Mouse (Mus musculus) right cerebral cortex, postnatal 36 days (tissue): Measurements from ENCODE around the gene Cald1.

Experiments
- DNase-seq, 2 experiments: peaks; one replicate each; pipeline ENCODE4 v3.0.0; 2022; ENCODE audit warnings: low spot score in 2 of 2, mixed read lengths in 1 of 2

The Cald1 gene

DNA sequence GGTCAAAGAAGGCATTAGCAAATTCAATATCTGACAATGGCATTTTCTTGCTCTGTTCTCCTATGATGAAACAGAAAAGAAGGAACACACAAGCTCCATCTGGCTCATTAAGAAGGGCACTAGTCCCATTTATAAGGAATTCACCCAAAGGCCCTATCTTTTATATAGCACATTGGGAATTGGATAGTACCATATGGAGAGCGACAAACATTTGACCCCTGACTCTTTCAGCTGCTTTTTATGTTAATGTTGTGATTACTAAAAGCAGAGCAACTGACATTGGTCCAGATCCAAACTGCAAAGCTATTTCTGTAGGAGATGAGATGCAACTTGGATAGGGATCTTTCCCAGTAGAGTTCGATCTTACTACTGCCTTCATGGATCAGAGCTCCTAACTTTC is 160.0 kb downstream of the Cald1 start:
- no peak for DNase-seq

DNA sequence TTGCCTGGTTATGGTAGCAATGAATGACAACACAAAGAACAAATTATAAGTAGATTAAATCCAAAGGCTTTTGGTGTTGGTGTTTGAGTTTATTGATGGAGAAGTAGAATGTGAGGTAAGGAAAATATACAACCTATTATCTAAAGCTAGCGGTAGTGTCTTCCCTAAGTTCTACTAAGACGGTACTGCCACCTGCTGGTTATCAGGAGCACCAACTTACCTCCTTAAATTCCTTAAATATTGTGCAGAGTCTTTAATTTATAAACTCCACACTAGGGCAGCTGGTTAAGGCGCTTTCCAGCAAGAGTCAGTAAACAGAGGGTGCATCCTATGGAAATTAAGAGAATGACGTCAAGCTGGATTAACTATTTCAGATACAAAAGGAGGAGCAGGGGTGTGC is 161.7 kb downstream of the Cald1 start:
- no peak for DNase-seq

DNA sequence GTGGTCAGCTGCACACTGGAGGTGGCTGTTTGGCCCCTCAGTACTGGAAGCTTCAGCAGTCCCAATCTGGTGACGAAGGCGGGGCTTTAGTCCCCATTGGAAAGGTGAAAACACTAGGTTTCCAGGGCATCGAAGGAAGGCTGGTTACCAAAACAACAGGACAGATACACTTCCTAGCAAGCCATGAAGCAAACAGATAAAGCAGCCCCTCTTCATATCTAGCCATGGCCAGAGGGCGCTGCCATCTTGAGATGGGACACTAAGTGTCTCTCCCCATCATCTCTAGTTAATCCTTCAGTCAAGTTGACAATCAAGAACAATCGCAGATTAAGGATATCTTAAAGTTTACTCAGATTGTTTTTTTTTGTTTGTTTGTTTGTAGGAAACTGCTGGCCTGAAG is 167.4 kb downstream of the Cald1 start:
- DNase-seq: no peak

DNA sequence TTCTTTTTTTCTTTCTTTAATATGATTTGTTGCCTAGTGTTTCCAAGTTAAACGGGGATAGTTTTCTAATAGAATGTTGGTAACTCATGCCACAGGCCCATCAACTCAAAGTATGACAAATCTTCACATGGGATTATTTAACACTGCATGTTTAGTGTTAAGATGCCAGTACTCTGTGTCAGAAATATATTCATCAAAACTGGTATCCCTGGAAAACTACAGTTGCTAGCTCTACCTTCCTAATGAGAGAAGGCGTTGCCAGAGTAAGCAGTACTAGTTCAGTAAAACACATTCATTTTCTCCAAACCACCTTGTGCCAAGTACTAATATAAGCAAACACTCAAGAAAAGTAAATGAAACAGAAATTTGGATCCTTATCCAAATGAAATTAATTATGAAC is 171.7 kb downstream of the Cald1 start:
- no peak for DNase-seq

DNA sequence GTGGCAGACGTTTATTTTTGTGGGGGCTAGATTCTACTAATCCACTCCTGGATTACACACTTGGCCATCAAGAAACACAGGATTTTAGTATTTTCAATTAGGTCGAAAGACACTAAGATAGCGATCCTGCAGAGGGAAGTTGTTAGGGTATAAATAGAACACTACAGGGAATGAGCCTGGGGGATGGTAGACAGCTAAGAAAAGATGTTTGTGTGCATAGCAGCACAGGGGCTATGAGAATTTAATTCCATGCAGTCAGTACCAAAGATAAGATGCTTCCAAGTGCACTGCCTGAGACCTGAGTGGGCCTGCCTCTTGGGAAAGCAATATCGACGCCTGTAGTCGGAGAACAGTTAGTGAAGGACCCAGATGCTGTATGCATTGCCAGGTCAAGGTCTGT is 172.2 kb downstream of the Cald1 start:
- no peak for DNase-seq

DNA sequence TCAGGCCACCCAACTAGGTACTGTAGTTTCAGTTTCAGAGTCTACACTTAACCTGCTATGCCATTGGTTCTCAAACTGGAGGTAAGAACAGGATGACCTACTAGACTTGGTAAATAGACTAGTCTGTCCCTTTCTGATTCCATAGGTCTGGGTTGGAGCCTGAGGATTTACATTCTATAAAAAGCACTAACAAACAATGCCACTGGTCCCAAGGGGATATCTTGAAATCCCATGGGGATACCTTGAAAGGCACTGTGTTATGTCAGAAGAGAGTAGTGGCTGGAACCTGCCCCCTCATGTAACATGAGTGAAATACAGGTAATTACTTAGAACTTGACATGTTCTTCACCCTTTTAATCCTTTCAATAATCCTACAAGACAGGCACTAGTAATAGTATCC is 178.1 kb downstream of the Cald1 start:
- no peak for DNase-seq

DNA sequence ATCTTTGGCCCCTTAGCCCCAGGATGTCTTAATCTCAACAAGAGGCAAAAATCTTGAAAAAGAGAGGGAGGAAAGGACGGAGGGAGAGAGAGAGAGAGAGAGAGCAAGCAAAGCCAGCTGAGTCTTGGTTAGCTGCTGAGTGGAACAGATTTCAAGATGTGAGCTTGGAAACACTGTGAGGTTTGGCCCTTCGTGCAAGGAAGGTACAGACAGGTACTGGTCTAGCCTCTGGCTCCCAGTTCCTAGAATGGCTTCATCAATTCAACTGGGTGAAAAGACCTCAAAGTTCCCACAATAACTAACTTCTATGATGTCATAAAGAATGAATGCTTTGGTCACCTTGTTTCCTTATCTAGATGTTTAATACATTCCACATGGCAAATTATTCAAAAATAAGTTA is 178.8 kb downstream of the Cald1 start:
- DNase-seq: no peak

DNA sequence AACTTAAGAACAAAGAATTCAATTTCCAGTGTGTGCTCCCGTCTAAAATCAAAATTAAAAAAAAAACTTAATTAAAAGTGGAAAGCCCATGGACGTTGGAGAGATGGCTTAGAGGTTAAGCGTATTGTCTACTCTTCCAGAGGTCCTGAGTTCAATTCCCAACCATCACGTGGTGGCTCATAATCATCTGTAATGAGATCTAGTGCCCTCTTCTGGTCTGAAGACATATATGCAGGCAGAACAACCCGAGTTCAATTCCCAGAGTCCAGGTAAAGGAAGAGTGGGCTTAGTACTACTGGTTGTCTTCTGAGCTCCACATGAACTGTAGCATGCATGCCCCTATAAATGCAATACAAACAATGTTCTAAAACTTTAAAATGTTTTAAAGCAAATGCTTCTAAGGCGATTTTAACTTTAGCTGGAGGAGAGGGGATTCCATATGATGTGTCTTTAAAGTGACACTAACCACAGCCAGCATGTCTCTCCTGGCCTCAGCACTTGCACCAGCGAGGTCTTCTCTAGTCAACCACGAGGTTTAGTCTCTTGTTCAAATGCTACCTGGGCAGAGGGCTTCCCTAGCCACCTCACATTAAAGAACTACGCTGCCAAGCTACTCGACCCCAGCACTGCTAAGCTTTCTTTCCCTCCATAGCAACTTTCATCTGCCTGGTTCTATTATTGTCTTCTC is 179.8 kb downstream of the Cald1 start:
- no peak for DNase-seq

DNA sequence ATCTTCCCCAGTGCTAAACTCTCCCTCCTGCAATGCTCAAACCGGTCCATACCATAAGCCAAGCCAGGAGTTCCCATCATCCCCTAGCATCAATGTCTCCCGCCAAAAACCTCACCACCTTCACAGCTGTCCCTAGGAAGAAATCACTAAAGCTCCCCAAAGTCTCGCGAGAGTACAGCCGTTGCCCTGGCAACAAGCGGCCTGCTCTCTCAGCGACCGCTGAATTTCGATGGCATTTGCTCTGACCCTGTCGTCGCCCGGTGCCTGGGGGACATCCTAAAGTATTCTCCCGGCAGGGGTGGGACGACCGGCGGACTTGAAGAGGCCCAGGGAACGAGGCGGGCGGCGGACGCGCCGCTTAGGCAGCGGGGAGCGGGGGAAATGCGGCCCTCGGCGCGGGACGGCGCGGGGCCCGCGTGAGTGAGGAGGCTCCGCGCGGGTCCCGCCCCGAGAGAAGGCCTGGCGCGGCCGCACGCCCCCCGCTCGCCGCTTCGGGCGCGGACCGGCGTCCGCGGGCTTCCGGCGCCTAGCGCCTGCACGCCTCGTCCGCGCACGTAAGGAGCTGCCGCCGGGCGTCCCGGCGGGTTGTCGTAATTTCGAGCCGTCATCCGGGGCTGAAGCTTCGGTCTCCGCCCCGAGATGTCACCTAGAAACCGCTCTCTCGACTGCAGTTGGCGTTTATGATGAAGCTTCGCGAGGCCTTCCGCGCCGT is 182.1 kb downstream of the Cald1 start, which contains the start of gene Agbl3:
Gene Agbl3 (plus strand): TSS at position 202 of the 712 bp plus-strand sequence.
- DNase-seq: peak; percentile 86 to 88

DNA sequence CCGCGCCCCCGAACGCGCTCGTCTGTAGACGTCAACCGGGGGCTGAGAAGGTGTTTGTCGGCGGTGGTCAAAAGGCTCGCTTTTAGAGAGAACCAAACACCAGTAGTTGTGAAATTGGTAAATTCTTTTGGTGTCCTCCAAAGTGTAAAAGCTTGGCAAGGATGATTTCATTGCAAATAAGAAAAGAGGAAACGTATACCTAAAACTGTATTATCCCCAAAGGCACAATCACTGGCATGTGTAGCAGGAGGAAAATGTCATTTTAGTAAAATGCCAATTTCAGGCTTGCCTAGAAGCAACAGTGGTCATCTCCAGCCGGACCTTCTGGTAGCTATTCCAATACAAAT is 182.6 kb downstream of the Cald1 start:
- DNase-seq: no peak

DNA sequence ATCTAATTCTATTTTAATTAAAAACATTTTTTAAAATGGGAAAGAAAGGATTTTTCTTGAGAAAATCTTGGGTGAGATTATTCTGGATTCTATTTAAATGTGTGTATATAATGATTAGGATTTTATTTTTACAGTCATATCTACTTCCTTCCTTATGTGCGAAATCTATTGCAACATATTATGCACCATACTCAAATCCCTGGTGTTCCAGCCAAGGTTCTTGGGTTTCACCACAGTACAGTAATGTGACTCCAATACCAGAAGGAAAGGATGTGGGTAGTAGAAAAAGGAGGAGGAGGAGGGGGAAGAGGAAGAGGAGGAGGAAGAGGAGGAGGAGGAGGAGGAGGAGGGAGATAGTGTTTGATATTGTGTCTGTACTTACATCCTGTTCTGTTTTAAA is 184.2 kb downstream of the Cald1 start:
- no peak for DNase-seq

DNA sequence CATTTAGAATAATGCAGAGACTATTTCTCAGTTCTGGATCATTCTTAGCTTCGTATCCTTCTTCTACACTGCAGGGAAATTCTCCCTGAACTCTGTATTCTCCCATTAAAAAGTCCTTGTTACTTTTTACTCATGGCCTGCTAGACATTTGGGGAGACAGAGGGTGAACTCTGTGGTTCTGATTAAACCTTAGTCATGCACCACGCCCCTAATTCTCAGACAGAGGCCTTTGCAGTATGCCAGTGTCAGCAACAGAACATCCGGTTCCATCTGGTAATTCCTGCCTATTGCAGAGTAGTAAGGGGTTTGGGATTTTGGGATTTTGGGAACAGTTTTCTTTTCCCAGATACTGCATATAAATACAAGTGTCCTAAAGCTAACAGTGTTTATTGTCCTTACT is 198.6 kb downstream of the Cald1 start:
- DNase-seq: no peak

DNA sequence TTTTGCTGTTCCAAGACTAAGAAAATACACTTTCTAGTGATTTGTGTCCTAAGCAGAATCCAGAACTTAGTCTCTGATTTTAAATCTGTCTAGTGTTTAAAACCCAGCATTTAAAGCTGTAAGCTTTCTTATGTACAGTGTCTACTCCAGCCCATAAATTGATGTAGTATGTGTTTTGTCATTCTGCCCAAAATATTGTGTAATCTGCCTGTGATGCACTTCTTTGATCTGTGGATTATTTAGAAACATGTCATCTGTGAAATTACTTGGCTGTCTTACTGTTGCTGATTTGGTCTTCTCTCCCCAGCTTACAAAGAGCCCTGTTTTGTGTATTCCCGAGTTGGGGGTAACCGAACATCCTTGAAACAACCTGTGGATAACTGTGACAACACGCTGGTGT is 199.6 kb downstream of the Cald1 start:
- DNase-seq: no peak

DNA sequence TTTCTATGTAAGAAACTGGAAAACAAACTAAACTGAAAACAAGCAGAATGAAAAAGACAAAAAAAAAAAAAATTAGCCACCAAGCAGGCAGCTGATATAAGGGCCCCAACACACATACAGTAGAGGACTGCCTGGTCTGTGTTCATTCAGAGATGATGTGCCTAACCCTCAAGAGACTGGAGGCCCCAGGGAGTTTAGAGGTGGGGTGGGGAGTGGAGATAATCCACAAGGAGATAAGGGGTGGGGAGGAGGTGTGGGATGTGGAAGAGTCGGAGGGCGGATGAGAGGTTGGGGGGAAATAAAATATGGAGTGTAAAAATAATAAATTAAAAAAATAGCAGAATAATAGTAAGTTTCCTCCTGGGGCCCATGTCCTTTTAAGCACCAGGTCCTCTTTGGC is 207.3 kb downstream of the Cald1 start:
- DNase-seq: no peak

DNA sequence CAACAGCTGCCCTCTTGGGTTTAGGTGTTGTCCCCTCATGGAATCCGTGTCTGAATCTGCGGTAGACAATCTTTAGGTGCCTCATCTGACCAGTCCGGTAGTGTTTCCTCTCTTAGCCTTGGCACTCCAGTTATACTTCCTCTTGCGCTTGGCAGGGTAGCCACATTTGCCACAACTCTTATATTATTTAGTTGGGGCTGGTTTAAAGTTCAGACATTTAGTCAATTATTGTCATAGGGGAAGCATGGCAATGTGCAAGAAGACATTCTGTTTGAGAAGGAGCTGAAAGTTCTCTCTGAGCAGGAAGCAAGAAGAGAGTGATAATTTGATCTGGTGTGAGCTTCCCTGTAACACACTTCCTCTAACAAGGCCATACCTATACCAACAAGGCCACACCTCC is 212.4 kb downstream of the Cald1 start:
- no peak for DNase-seq

DNA sequence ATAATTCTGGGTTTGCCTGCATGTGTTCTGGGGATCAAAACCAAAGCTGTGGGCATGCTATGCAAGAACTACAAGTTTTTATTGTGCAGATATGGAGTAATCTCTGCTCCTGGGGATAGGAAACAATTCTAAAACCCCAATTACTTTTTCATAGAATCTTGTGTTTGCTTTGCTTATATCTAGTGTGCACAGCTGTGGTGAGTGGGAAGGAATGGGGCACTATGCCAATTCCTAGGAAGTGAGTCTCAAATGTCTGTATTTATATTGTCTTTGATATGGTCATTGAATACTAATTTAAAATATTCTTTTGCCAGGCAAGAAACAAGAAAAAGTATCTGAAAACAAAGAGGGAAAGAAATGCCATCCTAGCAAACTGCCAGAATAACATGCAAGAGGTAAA is 226.1 kb downstream of the Cald1 start:
- peak; percentile 5 to 16 for DNase-seq
